Mouse (Mus musculus): Measurements from ENCODE around the gene Ldha.
"Not testable (repeated sequence)": the region's sequence is repeated elsewhere in the genome, so short reads cannot be mapped to it uniquely, and the experiment has no call there.

The Ldha gene

DNA sequence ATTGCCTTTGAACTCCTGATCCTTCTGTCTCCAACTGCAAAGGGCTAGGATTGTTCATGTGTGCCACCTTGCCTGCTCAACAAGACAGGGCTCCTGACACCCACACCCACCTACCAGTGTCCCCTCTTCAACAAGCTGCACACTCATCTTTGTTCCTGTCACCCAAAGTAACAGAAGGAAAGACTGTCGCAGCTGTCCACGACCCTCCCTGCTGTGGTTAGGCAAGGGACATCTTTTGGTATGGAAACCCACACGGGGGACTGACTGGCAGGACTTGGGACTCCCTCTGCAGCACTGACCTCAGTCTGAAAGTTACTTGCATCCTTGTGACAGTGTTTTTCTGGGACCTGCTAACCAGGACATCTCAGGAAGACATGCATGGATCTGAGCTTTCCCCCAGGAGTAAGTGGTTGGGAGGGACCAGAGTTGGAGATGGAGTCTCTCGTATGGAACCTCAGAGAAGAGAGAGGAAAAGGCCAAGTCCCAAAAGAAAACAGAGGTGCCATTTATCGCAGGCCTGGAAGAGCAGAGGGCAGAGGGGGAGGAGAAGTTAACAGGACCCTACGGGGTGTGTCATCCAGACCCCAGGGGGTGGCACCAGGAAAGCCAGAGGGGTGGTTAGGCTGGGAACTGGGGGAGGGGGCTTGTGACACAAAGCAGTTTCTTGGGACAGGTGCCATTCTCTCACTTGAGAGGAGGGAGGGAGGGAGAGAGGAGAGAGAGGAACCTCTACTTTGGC lies at the start of gene Ldha:
Gene Ldha (plus strand): TSS at position 689 of the 739 bp plus-strand sequence.
- no peak for DNase-seq

DNA sequence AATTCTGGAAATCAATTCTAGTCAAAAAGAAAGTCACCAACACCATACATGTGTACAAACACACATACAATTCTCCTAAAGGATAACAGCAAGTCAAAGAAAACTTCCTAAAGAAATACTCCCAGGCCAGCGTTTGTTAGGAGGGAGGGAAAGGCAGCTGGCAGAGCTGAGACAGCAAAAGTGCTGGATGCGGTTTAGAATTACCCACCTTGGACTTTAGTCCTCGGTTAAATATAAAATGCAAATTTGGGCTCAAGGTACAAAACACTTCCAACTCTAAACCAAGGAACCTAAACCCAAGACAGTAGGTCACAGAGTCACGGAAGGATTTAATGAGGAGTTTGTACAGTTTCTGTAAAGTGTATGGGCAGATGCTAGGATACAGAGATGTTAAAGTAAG lies 47.4 kb upstream of the Ldha start:
- no peak for DNase-seq

DNA sequence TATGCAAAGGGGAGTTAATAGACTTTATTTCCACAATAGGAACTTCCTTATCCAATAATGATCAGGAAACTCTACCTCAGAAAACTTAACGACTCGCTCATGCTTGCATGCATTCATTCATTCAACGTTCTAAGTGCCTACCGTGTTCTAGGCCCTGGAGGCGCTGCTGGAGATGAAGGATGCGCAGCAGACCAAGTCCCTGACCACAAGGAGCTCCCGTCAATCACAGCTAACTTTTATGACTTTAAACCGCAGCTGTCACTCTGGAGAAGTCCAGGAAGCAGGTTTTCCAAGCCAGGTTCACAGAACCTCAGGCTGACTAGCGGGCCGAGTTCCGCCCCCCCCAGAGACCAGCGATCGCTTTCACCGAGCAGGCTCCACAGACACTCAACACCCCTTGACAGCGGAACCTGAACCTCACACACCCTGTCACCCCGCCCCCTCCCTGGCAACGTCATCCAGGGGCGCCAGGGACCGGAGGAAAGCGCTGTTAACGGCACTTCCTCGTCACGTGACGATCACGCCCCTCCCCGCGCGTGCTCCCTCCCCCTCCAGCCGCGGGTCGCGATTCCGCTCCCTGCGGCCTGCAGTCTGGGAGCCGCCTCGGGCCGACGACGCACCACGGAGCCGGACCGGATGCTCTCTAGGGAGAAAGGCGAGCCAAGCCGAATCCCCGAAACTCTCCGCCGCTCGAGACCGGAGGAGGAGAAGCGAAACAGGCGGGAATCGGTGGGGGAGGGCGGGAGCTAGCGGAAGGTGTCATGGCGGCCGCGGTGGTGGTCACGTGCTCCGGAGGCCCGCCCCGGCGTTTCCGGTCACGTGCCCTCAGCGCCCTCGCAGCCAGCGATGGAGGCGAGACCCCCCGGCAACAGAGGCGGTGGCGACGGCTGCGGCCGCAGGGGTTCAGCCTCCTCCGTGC lies 45.7 kb upstream of the Ldha start, which contains the start of the genes Hps5 and Gtf2h1:
Gene Hps5 (minus strand): TSS at position 778 of the 919 bp plus-strand sequence.
Gene Gtf2h1 (plus strand): TSS at position 817 of the 919 bp plus-strand sequence.
- DNase-seq, result peak; percentile 98 to 99

DNA sequence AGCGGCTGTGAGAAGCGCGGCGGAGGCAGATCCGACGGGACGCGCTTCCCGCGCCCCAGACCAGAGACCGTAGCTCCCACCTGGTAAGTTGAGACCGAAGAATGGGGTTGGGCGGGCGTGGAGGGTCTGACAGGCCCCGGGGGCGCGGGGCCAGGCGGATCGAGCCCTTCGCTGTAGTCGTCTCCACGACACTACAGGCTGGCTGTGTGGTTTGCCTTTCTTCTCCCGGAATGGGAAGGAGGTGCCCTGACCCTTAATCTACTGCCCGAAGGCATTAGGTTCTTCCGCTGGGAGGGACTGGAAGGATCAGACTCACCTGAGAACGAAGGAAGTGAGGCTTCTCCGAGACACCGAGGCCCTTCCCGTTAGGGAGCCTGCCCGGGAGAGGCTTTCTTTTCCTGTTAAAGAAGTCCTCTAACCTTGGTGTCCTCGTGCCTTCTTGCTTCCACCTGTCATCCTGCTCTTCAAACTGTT lies 45.0 kb upstream of the Ldha start:
- no peak for DNase-seq

DNA sequence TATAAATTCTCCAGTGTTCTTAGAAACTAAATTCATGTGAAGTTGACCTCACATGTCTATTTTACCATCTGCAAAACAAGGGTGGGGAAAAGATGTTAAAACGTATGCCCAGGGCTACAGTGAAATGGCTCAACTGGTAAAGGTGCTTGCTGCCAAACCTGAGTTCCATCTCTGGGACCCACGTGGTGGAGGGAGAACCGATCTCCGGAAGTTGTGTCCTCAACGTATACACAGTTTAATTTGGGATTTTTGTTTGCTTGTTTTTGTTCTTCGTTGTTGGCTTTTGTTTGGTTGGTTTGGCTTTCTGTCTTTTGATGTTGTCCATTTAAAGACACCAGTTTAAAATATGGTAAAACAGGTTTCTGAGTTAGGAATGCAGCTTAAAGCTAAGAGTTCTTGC lies 44.5 kb upstream of the Ldha start:
- DNase-seq, result no peak

DNA sequence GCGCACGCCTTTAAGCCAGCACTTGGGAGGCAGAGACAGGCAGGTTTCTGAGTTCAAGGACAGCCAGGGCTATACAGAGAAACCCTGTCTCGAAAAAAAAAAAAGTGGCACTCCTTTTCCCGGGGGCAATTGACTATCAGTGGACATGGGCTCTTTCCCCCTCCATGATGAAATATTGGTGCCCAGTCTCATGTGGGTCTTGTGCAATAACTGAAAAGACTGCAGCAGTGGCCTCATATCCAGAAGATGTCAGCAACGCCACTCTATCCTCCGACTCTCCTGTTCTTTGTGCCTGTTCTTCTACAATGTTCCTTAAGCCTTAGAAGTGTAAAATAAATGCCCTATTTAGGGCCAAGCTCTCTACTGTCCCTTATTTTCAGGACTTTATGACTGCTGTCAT lies 30.9 kb upstream of the Ldha start:
- DNase-seq, result no peak

DNA sequence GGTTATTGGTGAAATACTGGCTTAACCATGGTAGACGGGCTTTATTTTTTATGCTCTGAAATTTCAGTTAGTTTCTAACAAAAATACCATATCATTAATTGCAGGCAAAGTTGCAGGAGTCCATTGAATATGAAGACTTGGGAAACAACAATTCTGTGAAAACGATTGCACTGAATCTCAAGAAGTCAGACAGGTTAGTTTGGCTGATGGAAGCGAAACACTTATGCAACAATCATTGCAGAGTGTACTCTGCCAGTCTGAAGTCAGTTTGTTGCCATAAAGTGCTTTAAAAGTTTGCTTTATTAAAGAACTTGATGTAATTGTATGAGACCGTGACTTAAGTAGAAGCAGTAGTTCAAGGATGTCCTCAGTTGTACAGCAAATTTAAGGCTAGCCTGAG lies 27.3 kb upstream of the Ldha start:
- no peak for DNase-seq

DNA sequence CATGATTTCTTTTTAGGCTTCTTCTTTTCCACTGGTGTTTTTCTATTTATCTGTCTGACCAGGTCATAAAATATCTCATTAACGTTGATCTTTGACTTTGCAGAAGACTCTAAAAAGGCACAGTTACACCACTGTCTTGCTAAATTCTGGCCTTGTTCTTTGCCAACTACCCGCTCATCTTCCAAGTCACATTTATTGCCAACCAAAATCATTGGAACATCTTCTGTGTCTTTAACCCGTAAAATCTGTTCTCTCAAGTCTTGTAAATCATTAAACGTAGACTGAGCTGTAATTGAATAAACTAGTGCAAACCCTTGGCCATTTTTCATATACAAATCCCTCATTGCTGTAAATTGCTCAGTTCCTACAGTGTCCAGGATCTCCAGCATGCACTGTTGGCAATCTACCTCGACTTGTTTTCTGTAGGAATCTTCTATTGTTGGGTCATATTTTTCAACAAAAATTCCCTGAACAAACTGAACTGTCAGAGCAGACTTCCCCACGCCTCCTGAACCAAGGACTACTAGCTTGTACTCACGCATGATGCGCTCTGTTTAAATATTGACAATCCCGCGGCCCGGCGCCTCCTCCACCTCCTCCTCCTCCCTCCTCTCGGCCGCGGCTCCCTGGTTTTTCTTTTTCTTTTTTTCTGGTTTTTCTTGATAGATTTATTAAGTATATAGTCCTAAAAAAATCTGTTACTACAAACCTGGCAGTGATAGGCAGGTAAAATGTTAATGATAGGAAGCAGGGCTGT lies 20.2 kb upstream of the Ldha start:
- DNase-seq, result not testable (repeated sequence)

DNA sequence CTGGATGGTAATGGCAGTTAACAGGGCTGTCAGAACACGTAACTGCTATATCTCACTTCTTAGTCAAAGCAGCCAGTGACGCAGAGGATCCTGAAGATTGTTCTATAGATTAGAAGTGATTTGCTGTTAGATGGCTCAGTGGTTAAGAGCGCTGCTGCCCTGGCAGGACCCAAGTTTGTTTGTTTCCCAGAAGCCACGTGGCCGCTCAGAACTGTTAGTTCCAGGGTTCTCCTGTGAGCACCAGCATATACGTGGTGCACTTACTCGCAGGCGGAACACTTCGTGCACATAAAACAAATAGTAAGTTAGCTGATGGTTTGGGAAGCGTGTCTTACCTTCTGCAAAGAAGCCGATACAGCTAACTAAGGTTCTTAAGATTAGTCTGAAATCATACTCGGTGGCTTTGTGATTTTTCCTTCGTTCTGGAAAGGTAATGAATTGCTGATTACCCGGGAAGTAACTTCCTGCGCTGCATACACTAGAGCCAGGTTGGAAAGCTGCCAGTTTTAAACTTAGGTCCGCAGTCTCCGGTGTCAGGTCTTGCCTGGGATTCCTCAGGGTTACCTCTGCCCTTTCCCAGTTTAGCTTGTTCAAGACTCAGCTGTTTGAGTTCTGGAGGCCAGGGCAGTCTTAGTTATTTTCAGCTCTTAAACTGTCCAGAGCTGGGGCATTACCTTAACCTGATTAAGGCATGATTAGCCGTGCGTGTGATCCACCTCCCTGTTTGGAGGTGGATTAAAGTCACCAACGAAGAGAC lies 14.1 kb upstream of the Ldha start:
- DNase-seq, result no peak

DNA sequence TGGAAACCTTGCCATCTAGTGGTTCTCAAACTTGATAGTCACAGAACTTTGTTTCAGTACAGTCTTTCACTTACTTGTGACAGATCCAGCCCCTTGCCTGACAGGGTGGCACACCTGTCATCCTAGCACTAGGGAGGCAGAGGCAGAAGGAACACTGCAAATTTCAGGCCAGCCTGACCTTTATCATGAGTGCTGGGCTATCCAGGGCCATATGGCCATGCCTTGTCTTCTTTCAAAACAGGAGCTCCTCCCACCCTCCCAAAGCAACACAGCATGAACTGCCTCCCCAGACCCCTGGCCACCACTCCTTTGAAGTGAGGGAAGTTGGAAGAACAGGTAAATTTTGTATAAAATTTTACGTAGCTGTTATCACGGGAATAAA lies 13.5 kb upstream of the Ldha start:
- DNase-seq, result no peak

DNA sequence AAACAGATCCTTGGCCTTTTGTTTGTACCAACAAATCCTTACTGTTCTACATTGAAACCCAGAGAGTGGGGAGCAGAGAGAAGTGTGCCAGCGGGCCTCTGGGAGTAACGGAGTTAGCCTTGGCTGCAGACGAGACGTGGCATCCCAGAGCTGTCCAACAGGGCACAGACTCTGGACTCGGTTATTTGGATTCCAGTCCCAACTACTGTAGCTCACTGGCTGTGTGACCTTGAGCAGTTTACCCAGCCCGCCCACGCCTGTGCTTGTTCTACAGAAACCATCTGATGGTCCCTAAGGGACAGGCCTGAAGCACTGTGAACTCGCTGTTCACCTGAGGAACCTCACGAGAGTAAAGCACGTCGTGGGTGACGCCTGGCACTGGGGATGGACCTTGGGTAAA lies 11.4 kb upstream of the Ldha start:
- DNase-seq, result no peak

DNA sequence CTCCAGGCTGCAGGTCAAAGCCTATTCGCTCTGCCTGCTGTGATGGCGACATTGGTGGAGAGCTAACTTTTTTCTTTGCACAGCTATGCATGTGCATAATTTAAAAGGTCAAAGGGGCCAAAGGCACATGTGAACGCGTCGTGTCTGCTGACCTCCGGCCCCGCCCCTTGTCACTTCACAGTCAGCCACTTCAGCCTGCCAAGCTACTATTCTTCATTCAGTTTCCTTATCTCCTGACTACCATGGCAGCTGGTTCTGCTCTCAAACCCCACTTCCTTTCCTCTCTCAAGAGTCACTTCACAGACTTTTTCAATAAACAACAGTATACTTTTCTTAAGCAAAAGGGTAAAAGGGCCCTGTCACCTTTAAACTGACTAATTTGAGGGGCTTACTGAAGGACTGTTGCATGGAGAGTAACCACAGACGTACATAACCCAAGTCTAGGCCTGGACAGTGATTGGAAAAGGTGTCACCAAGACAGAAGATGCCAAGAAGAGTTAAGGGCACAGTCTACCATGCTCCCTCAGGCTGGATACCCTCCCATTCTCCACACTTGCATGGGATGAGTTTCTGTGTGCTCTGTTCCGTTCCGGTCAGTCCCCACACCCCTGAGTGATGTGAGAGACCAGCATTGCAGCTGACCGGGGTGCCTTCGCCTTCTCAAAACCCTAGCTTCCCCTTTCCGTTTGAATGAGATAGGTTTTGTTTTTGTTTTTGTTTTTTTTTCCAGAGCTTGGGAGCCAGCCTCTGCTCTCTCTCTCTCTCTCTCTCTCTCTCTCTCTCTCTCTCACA lies 10.3 kb upstream of the Ldha start:
- DNase-seq, result peak in 1 of 2 experiments; percentile 33

DNA sequence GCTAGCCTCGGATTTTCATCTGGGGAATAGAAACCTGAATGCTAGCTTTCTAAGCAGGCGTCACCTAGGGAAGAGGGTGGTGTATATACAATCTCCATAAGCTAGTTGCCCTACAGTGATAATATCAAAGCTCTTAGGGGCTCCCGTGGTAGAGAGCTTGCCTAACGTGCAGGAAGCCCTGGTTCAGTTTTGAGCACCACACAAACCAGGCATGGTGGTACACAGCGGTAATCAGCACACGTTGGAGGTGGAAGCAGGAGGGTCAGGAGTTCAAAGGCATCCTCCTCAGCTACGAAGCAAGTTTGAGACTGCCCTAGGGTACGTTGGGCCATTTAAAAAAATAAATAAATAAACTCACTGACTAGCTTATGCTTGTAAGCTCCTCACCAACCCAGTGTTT lies 9.6 kb upstream of the Ldha start:
- DNase-seq, result no peak

DNA sequence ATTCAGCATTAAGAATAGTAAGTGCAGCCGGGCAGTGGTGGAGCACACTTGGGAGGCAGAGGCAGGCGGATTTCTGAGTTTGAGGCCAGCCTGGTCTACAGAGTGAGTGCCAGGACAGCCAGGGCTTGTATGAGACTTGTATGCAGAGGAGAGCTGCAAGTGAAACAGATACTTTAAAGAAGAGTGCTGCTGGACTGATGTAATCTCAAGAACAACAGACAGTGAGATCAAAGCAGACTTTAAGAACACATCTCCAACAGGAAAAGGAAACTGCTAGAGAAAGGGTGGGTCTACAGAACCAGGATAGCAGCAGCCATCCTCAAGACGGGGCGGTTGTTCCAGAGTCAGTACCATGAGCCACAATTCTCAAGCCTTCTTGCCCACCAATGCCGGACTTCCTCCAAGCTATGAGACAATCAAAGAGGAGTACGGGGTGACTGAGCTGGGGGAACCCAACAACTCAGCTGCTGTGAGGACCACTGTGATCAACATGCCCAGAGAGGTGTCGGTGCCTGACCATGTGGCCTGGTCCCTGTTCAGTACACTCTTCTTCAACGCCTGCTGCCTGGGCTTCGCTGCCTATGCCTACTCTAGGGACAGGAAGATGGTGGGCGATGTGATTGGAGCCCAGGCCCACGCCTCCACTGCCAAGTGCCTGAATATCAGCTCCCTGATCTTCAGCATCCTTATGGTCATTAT lies 9.0 kb upstream of the Ldha start:
- not testable (repeated sequence) for DNase-seq

DNA sequence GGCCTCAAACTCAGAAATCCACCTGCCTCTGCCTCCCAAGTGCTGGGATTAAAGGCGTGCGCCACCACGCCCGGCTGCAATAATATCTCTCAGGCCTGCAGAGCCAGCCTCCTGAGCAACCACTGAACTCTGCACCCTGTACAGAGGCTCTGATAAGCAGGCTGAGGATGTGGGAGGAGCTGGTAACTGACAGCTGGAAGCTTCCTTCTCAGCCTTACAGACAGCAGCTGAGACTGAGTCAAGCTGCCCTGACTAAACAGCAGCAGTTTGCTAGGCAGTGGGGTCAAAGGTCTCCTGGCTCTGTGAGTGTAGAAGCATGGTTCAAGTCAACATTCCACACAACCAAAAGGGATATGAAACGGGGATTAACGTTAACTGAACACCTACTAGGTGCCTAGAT lies 8.0 kb upstream of the Ldha start:
- DNase-seq, result no peak

DNA sequence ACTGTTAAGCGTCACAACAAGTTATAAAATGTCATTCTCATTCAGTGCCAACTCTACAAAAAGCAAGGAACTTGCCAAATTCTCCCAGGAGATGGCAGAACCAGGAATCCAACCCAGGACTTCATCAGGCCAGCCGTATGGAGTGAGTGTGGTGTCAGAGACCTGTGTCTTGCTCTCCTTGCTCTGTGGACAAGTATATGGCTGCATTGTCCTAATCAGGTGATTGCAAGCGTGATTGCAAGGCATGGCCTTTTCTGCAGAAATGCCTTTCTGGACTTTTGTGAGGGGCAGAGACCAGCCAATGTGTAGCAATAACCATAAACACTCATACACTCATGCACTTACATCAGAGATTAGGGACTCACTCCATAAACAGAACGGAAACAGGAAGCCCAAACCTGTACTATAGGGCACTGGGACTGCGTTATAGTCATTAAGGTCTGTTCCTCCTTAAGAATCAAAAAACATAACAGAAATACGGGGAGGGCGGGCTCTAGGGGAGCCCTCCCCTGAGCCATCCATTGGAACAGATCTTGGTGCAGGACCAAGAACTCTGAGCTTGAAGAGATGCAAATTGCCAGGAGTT lies 7.5 kb upstream of the Ldha start:
- no peak for DNase-seq

DNA sequence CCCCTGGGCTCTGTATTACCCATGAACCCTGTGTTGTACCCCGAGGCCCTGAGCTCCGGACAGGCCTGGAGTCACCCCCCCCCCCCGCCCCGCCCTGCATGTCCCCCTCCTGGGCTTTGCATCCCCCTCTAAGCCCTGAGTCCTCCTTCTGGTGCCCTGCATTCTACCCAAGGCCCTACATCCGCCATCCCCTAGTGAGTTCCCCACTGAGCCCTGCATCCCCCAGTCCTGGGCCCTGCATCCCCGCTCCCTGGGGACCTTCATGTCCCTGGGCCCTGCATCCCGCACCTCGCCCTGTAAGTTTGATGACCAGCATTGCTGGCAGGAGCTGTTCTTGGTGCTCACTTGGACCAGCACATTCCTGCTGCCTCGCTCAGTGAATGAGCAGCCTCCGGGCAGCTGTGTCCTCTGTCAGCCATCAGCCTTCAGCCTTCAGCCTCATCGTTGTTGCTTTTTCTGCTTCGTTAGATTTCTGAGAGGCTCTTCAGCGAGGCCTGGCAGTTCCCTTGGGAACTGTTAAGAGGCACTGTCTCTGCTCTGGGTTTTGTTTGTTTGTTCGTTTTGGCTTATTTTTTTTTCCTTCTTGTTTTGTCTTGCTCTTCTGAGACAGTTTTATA lies 6.2 kb upstream of the Ldha start:
- no peak for DNase-seq

DNA sequence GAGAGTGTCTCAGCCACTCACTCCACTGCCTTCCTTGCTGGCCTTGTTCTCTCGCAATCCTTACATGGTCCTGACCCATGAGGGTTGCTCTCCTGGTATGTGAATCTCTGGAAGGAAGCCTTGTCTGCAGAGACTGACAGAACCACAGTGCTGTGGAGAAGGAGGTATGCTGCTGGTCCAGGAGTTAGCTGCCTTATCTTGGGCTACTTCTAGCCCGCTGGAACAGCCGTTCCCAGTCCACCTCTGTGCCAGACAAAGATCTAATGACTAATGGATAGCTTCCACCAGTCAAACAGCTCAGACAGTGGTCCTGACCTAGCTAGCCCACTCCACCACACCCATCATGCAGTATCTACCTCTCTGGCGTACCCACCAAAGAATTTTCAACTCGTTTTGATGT lies 4.9 kb upstream of the Ldha start:
- no peak for DNase-seq

DNA sequence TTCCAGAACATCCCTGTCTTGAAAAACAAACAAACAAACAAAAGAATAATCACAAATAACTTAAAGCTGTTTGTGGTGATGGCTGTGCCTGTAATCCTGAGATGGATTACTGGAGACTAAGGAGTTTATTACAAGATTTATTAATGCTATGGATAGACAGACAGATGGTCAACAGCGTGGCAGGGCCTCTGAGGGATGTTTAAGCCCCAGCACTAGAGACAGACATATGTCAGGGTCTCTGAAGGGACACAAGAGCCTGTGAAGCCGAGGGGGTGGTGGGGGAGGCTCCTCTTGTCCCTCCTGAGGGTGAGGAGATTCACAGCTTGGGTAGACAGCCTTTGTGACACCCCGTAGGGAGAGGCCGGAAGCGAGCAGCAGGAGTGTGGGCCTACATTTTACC lies 4.2 kb upstream of the Ldha start:
- no peak for DNase-seq

DNA sequence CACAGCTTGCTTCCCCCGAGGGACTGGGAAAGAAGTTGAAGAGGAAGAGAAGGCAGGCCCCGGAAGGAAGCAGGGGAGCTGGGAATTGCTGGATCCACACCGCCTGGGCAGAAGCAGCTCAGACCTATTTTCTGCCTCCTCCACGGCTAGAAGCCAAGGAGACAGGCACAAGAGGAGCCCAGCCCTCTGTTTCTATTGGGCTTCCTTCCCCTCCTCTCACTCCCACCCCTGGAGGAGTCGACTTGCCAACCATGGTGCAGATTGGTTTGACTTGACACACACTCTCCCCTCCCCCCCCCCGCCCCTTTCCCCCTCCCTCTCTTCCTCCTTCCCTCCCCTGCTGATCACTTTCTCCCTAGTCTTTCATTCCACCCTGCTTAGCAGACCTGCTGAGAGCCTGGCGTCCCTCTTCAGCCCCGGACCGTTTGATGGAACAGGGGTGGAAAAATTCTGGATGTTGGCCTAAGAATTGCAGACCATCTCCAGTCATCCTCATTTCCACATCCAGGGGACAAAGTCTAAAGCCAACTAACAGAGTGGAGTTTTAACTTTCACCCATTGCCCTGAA lies 3.1 kb upstream of the Ldha start:
- no peak for DNase-seq
